Mouse (Mus musculus) thymus, postnatal 10 days (tissue): ENCODE measurements around the gene Rnf157.
"Not testable (repeated sequence)": the region's sequence is repeated elsewhere in the genome, so short reads cannot be mapped to it uniquely, and the experiment has no call there.

Source experiments
- DNase-seq, 2 experiments: peaks; one replicate each; pipeline ENCODE4 v3.0.0; 2021; ENCODE audit warnings: low spot score in 2 of 2

Gene Rnf157

GRCm38 (mm10) chr11:116383070-116383469 is 29.8 kb downstream of the Rnf157 start:
- not testable (repeated sequence) for DNase-seq

- DNase-seq = no peak
These were observed 32.1 kb downstream of the Rnf157 start for GRCm38 (mm10) chr11:116380767-116381166.

- no peak for DNase-seq
These were observed 33.3 kb downstream of the Rnf157 start for GRCm38 (mm10) chr11:116379530-116379929.

- DNase-seq = peak in 1 of 2 experiments; percentile 42
These were observed 35.7 kb downstream of the Rnf157 start for GRCm38 (mm10) chr11:116376945-116377661.

GRCm38 (mm10) chr11:116371894-116372450 is 40.9 kb downstream of the Rnf157 start:
- no peak for DNase-seq

GRCm38 (mm10) chr11:116369633-116370032 is 43.2 kb downstream of the Rnf157 start:
- peak in 1 of 2 experiments; percentile 40 for DNase-seq

GRCm38 (mm10) chr11:116369051-116369450 is 43.8 kb downstream of the Rnf157 start:
- DNase-seq = no peak

GRCm38 (mm10) chr11:116368116-116368515 is 44.7 kb downstream of the Rnf157 start:
- DNase-seq = peak; percentile 92 to 96

GRCm38 (mm10) chr11:116366647-116367046 is 46.2 kb downstream of the Rnf157 start:
- no peak for DNase-seq

GRCm38 (mm10) chr11:116366124-116366523 is 46.7 kb downstream of the Rnf157 start:
- DNase-seq = no peak

- DNase-seq = no peak
These were observed 47.4 kb downstream of the Rnf157 start for GRCm38 (mm10) chr11:116365432-116365831.

- peak; percentile 43 to 55 for DNase-seq
These were observed 50.8 kb downstream of the Rnf157 start for GRCm38 (mm10) chr11:116362015-116362414.

- not testable (repeated sequence) for DNase-seq
These were observed 51.9 kb downstream of the Rnf157 start for GRCm38 (mm10) chr11:116360915-116361314.

GRCm38 (mm10) chr11:116359652-116360051 is 53.2 kb downstream of the Rnf157 start:
- peak; percentile 38 to 46 for DNase-seq

- DNase-seq = peak; percentile 70 to 71
These were observed 53.8 kb downstream of the Rnf157 start for GRCm38 (mm10) chr11:116358926-116359637.

GRCm38 (mm10) chr11:116354521-116354920 is 58.3 kb downstream of the Rnf157 start:
- DNase-seq = peak; percentile 54 to 74

GRCm38 (mm10) chr11:116353535-116353934 is 59.3 kb downstream of the Rnf157 start:
- DNase-seq = no peak

GRCm38 (mm10) chr11:116351294-116351693 is 61.5 kb downstream of the Rnf157 start:
- DNase-seq = no peak

- DNase-seq = no peak
These were observed 64.9 kb downstream of the Rnf157 start for GRCm38 (mm10) chr11:116347955-116348354.

- DNase-seq = no peak
These were observed 65.8 kb downstream of the Rnf157 start for GRCm38 (mm10) chr11:116347012-116347411.

GRCm38 (mm10) chr11:116342069-116342791 is 70.6 kb downstream of the Rnf157 start:
- DNase-seq = no peak

- DNase-seq = no peak
These were observed 75.3 kb downstream of the Rnf157 start for GRCm38 (mm10) chr11:116337531-116337930.
